Mouse (Mus musculus): ENCODE results near the gene Hdgfl2. TPM values are rescaled to one million over a fixed set of nuclear protein-coding genes. Genes with fewer than 3 reads are reported as not detected.
"Not testable (repeated sequence)": the region's sequence is repeated elsewhere in the genome, so short reads cannot be mapped to it uniquely, and the experiment has no call there.

Gene Hdgfl2
- polyA plus RNA-seq, 1 experiment from 2014 or later = 37.2 TPM

DNA sequence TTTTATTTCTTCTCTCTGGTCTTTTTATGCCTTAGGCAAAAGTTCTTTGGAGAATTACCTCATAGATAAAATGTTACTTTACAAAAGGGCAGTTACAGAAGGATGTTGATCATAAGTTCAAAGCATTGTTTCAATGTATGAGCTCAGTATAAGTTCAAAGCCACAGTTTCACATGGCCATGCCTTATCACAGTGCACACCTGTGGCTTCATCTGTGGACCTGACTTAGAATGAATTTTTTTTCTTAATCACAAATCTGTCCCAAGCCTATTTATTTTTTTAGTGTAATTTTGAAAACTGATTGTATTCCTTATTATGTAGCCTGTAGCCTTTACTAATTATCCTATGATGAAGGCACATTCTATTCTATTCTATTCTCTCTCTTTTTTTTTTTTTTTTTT lies 24.5 kb upstream of the Hdgfl2 start:
- Histone ChIP-seq H3K4me1 (ENCODE audit: control insufficient read depth, low read depth, low read length) (no peaks in the 10 kb centered on the region), H3K9me3 (replicated peaks; ENCODE audit: control insufficient read depth, low read length) (no peaks in the 10 kb centered on the region), H3K27ac (ENCODE audit: low read length) (no peak overlapping the region), H3K4me3 (ENCODE audit: low read depth, low read length) (no peak overlapping the region), H3K27me3 (ENCODE audit: control insufficient read depth, insufficient read depth, low read depth, low read length) (no peaks in the 10 kb centered on the region), H3K4me2 (ENCODE audit: low read depth, low read length) (no peak overlapping the region), H3K36me3 (ENCODE audit: control insufficient read depth, insufficient read depth) (peaks cover 51% of the 10 kb centered on the region), H3K9ac (ENCODE audit: low read depth, low read length) (no peak overlapping the region)
- ATAC-seq (ENCODE audit: low read depth) = no peak

DNA sequence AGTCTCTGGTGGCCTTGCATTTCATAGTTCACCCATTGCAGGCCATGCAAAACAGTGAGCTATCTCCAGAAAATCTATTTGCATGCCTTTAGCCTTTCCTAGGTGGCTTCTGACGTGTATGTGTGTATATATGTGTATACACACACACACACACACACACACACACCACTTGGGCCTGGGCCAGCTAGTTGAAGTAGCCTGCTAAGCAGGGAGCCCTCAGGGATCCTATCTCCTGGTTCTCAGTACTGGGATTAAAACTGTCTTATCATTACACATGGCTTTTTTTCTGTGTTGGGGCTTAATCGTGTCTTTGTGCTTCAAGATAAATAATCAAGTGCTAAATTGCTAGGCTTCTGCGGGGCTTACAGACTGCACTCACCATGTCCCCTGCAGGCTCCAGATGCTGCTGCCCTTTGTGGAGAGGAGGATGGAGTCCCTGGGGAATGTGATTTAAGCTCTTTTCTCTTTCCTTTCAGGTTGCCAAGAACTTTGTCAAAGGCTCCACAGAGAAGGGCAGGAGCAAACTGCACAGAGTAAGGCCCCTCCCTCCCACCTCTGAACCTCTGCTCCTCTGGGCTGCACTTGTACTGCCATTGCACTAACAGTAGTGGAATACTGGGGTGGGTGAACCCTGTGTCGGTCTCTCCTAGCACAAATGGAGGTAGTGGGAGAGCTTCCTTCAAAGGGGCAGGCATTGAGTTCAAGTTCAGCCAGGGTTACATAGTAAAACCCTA lies 23.3 kb upstream of the Hdgfl2 start:
- ATAC-seq (ENCODE audit: low read depth) = peak; percentile 48; the same call in 1 of the 2 replicates
- WGBS (ENCODE audit: insufficient replicate concordance) = 60% methylated on average over 4 of the region's 4 CpGs
- Histone ChIP-seq H3K27ac (ENCODE audit: low read length) (no peak overlapping the region), H3K27me3 (ENCODE audit: control insufficient read depth, insufficient read depth, low read depth, low read length) (no peaks in the 10 kb centered on the region), H3K9me3 (replicated peaks; ENCODE audit: control insufficient read depth, low read length) (no peaks in the 10 kb centered on the region), H3K9ac (ENCODE audit: low read depth, low read length) (no peak overlapping the region), H3K4me3 (ENCODE audit: low read depth, low read length) (no peak overlapping the region), H3K4me1 (ENCODE audit: control insufficient read depth, low read depth, low read length) (no peaks in the 10 kb centered on the region), H3K36me3 (ENCODE audit: control insufficient read depth, insufficient read depth) (peaks cover 51% of the 10 kb centered on the region), H3K4me2 (ENCODE audit: low read depth, low read length) (no peak overlapping the region)

DNA sequence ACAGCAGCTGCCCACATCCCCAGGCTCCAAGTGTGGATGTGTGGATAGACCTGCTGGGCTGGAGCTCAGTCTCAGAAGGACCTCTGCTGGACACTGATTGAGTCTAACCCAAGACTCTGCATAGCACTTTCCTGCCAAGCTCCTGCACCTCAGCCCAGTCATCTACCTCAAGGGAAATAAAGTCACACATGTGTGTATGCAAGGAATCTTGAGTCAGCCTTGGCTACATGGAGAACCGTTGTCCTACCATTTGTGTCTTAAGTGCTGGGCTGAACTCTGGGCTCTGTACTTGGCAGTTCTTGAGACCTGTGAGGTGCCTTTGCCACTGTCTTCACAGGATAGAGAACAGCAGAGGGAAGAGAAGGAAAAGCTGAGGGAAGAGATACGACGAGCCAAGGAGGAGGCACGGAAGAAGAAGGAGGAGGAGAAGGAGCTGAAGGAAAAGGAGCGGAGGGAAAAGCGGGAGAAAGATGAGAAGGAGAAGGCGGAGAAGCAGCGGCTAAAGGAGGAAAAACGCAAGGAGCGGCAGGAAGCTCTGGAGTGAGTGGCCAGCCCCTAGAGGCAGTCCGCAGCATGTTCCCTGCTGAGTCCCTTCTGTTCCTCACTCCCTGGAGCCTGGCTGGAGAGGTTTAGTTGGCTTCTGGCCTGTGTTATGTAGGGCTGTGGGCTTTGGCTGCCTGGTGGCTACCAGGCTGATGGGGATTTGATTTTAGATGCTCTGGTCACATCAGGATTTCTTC lies 21.9 kb upstream of the Hdgfl2 start:
- Histone ChIP-seq H3K4me2 (ENCODE audit: low read depth, low read length) (no peak overlapping the region), H3K36me3 (ENCODE audit: control insufficient read depth, insufficient read depth) (peaks cover 61% of the 10 kb centered on the region), H3K27ac (ENCODE audit: low read length) (no peak overlapping the region), H3K9me3 (replicated peaks; ENCODE audit: control insufficient read depth, low read length) (no peaks in the 10 kb centered on the region), H3K9ac (ENCODE audit: low read depth, low read length) (no peak overlapping the region), H3K27me3 (ENCODE audit: control insufficient read depth, insufficient read depth, low read depth, low read length) (no peaks in the 10 kb centered on the region), H3K4me3 (ENCODE audit: low read depth, low read length) (no peak overlapping the region), H3K4me1 (ENCODE audit: control insufficient read depth, low read depth, low read length) (no peaks in the 10 kb centered on the region)
- 86% methylated on average over 11 of the region's 11 CpGs for WGBS (ENCODE audit: insufficient replicate concordance)
- ATAC-seq (ENCODE audit: low read depth) = no peak

DNA sequence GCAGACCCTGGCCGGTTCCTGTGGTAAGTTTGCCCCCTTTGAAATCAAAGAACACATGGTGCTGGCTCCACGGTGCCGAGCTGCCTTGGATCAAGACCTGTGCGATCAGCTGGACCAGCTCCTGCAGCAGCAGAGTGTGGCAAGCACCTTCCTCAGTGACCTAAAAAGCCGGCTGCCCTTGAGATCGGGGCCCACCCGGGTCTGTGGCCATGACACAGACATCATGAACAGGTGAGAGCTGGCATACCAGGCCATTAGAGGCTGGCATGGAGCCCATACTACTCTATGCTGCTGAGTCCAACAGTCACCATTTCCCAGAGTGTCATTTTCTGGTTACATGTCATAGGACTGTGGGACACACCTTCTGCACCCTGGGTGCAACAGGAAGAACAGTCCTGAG lies 17.4 kb upstream of the Hdgfl2 start:
- Histone ChIP-seq H3K4me3 (ENCODE audit: low read depth, low read length) (no peak overlapping the region), H3K27me3 (ENCODE audit: control insufficient read depth, insufficient read depth, low read depth, low read length) (no peaks in the 10 kb centered on the region), H3K36me3 (ENCODE audit: control insufficient read depth, insufficient read depth) (peaks cover 87% of the 10 kb centered on the region), H3K4me1 (ENCODE audit: control insufficient read depth, low read depth, low read length) (no peaks in the 10 kb centered on the region), H3K9me3 (replicated peaks; ENCODE audit: control insufficient read depth, low read length) (no peaks in the 10 kb centered on the region), H3K27ac (ENCODE audit: low read length) (no peak overlapping the region), H3K4me2 (ENCODE audit: low read depth, low read length) (no peak overlapping the region), H3K9ac (ENCODE audit: low read depth, low read length) (no peak overlapping the region)
- no peak for ATAC-seq (ENCODE audit: low read depth)
- WGBS (ENCODE audit: insufficient replicate concordance) = 93% methylated on average over 7 of the region's 7 CpGs

DNA sequence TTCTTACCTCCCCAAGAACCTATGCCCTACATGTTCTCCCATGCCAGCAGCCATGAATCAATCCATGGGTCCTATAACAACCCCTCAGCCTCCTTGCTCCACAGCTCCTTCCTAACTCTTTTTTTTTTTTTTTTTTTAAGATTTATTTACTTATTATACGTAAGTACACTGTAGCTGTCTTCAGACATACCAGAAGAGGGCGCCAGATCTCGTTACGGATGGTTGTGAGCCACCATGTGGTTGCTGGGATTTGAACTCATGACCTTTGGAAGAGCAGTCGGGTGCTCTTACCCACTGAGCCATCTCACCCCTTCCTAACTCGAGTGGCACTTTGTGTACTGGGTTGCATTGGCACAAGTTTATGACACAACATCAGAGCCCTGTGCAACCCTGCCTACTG lies 13.7 kb upstream of the Hdgfl2 start:
- H3K27me3 ChIP-seq (ENCODE audit: control insufficient read depth, insufficient read depth, low read depth, low read length); H3K4me2 ChIP-seq (ENCODE audit: low read depth, low read length); H3K9me3 ChIP-seq (replicated peaks; ENCODE audit: control insufficient read depth, low read length); H3K4me1 ChIP-seq (ENCODE audit: control insufficient read depth, low read depth, low read length); H3K4me3 ChIP-seq (ENCODE audit: low read depth, low read length); ATAC-seq (ENCODE audit: low read depth); H3K9ac ChIP-seq (ENCODE audit: low read depth, low read length); H3K27ac ChIP-seq (ENCODE audit: low read length): not testable (repeated sequence)
- WGBS (ENCODE audit: insufficient replicate concordance) = 77% methylated on average over 6 of the region's 6 CpGs
- peaks cover 91% of the 10 kb centered on the region for H3K36me3 ChIP-seq (ENCODE audit: control insufficient read depth, insufficient read depth)

DNA sequence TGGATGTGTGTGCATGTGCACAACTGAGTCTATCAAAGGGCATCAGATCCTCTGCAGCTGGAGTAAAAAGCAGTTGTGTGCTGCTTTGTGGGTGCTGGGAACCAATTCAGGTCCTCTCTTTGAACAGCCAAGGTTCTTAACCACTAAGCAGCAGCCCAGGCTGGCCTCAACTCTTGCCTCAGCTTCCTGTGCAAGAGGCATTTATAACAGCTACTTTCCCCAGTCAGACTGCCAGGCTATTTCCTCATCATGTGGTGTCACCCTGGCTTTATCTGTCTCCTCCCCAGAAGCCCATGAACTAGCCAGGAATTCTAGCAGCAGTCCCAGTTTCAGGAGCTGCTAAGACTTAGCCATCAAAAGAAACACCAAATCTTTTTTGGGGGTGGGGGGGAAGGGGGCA lies 13.0 kb upstream of the Hdgfl2 start:
- H3K9me3 ChIP-seq (replicated peaks; ENCODE audit: control insufficient read depth, low read length) = no peaks in the 10 kb centered on the region
- H3K4me2 ChIP-seq (ENCODE audit: low read depth, low read length) = no peak overlapping the region
- ATAC-seq (ENCODE audit: low read depth) = no peak
- H3K27ac ChIP-seq (ENCODE audit: low read length) = no peak overlapping the region
- no peak overlapping the region for H3K4me3 ChIP-seq (ENCODE audit: low read depth, low read length)
- H3K27me3 ChIP-seq (ENCODE audit: control insufficient read depth, insufficient read depth, low read depth, low read length) = no peaks in the 10 kb centered on the region
- peaks cover 86% of the 10 kb centered on the region for H3K36me3 ChIP-seq (ENCODE audit: control insufficient read depth, insufficient read depth)
- H3K4me1 ChIP-seq (ENCODE audit: control insufficient read depth, low read depth, low read length) = no peaks in the 10 kb centered on the region
- H3K9ac ChIP-seq (ENCODE audit: low read depth, low read length) = no peak overlapping the region

DNA sequence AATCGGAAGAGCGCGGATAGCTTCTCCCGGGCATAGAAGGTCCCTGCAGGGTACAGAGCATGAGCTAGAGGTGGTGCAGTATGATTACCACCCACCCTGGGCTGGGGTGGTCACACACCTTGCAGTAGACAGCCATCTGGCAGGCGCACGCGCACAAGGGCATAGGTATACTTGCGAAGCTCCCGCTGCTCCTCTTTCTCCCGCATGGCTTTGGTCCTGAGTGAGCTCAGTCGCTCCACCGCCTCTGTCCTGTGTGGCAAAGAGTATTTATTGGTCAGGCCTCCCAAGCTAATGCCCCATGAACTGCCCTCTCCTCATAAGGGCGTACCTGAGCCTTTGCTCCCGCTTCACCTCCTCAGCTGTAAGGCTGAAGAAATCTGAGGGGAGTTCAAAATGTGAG lies 10.4 kb upstream of the Hdgfl2 start:
- no peak for ATAC-seq (ENCODE audit: low read depth)
- 95% methylated on average over 14 of the region's 14 CpGs for WGBS (ENCODE audit: insufficient replicate concordance)
- no peak overlapping the region for H3K4me3 ChIP-seq (ENCODE audit: low read depth, low read length)
- H3K9ac ChIP-seq (ENCODE audit: low read depth, low read length) = no peak overlapping the region
- H3K27ac ChIP-seq (ENCODE audit: low read length) = no peak overlapping the region
- H3K27me3 ChIP-seq (ENCODE audit: control insufficient read depth, insufficient read depth, low read depth, low read length) = no peaks in the 10 kb centered on the region
- H3K4me2 ChIP-seq (ENCODE audit: low read depth, low read length) = no peak overlapping the region
- H3K4me1 ChIP-seq (ENCODE audit: control insufficient read depth, low read depth, low read length) = peaks cover 6% of the 10 kb centered on the region
- peaks cover 64% of the 10 kb centered on the region for H3K36me3 ChIP-seq (ENCODE audit: control insufficient read depth, insufficient read depth)
- H3K9me3 ChIP-seq (replicated peaks; ENCODE audit: control insufficient read depth, low read length) = no peaks in the 10 kb centered on the region

DNA sequence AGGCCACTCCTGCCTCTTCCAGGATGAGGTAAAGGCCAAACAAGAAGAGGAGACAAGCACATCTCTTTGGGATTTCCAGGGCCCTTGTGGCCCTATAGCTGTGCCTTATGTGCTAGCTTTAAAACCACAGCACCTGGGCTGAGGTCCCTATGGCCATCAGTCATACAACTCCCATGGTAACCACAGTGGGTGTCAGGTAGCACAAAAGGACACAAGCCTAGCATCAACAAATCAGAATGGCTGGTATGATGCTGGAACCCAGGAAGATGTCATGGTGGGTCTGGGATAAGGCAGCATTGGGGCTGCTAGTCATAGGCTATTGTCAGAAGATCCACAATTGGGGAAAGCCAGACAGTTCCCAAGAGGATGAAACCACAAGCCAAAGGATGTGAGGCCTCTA lies 8.3 kb upstream of the Hdgfl2 start:
- H3K27ac ChIP-seq (ENCODE audit: low read length) = no peak overlapping the region
- H3K4me3 ChIP-seq (ENCODE audit: low read depth, low read length) = no peak overlapping the region
- peaks cover 45% of the 10 kb centered on the region for H3K36me3 ChIP-seq (ENCODE audit: control insufficient read depth, insufficient read depth)
- no peak for ATAC-seq (ENCODE audit: low read depth)
- H3K4me2 ChIP-seq (ENCODE audit: low read depth, low read length) = no peak overlapping the region
- H3K9ac ChIP-seq (ENCODE audit: low read depth, low read length) = no peak overlapping the region
- H3K27me3 ChIP-seq (ENCODE audit: control insufficient read depth, insufficient read depth, low read depth, low read length) = no peaks in the 10 kb centered on the region
- peaks cover 20% of the 10 kb centered on the region for H3K4me1 ChIP-seq (ENCODE audit: control insufficient read depth, low read depth, low read length)
- H3K9me3 ChIP-seq (replicated peaks; ENCODE audit: control insufficient read depth, low read length) = no peaks in the 10 kb centered on the region

DNA sequence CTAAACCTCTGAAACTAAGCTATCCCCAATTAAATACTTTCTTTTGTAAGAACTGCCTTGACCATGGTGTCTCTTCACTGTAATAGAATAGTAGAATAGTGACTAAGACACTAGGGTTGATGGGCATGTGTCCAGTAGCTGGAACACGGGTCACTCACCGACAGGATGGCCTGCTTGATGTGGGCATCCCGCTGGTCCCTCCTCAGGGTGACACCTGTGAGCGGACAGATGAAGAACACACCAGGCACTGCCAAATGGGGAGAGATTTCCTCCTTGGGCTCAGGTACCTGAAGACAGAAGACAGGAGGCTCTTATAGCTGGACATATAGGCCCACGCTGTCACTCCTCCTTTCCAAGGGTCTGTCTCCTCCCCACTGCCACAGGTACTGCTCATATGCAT lies 7.2 kb upstream of the Hdgfl2 start:
- Histone ChIP-seq H3K27me3 (ENCODE audit: control insufficient read depth, insufficient read depth, low read depth, low read length) (no peaks in the 10 kb centered on the region), H3K9ac (ENCODE audit: low read depth, low read length) (no peak overlapping the region), H3K27ac (ENCODE audit: low read length) (no peak overlapping the region), H3K9me3 (replicated peaks; ENCODE audit: control insufficient read depth, low read length) (no peaks in the 10 kb centered on the region), H3K4me2 (ENCODE audit: low read depth, low read length) (no peak overlapping the region), H3K4me1 (ENCODE audit: control insufficient read depth, low read depth, low read length) (peaks cover 20% of the 10 kb centered on the region), H3K4me3 (ENCODE audit: low read depth, low read length) (no peak overlapping the region), H3K36me3 (ENCODE audit: control insufficient read depth, insufficient read depth) (peaks cover 37% of the 10 kb centered on the region)
- 77% methylated on average over 5 of the region's 5 CpGs for WGBS (ENCODE audit: insufficient replicate concordance)
- no peak for ATAC-seq (ENCODE audit: low read depth)
